Mouse (Mus musculus): ENCODE data around the gene Bach1.

DNA sequence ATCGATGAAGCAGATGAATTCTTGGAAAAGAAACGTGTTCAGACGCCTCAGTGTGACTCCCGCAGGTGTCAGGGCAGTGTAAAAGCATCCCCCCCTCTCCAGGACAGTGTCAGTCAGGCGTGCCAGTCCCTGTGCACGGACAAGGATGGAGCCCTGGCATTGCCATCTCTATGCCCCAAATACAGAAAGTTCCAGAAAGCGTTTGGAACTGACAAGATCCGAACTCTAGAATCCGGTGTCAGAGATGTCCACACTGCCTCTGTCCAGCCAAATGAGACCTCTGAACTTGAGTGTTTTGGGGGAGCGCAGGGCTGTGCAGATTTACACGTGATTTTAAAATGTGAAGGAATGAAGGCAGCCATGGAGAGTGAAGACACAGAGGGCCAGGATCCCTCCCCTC lies 20.3 kb downstream of the Bach1 start:
- TF ChIP-seq CTCF (IDR thresholded peaks at IDR 0.05; ENCODE audit: insufficient read depth, low read depth, low read length) (no peak), POLR2A (IDR thresholded peaks at IDR 0.05; ENCODE audit: insufficient read depth, low read depth, low read length) (no peak)

Data from olfactory bulb, adult 2 months (tissue).